Comparison of ENCODE assay signal across 13 mouse cellular contexts in the genomic region with DNA sequence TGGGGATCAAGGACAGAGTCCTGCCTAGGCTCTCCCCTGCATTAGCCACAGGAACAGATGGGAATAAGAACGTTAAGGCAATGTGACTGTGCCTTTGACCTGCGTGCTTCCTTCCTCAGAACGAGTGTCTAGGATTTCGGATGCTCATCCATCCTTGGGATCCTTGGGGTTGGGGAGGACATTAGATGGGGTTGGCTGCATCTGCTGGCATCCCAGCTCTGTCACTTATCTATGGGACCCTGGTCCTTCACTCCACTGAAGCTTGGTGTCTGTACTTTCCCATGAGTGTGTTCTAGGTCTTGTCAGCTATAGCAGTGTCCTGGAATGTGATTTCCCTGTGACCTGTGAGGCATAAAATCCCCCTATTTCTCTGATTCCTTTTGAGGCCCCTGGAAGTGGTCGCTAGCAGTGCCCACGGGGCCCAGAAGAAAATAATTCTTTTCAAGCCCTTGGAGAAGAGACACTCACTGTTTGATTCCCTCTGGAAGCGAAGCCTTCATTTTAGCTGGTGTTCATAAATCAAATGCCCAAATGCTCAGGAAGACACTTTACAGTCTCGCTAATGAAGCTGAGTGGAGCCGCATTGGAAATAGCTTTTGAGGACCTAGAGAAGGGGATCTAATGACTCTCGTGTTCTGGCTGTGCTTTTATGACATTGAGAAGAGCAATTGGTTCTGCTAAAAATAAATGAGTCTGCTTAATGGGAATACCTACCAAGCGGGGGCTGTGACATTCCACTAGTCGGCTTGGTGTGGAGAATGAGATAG. TPM values are rescaled to one million over a fixed set of nuclear protein-coding genes. Genes with fewer than 3 reads are reported as not detected.
DNase-seq lines count a peak whose midpoint lies in the region; ATAC-seq and TF ChIP-seq lines count a peak whose summit lies in the region.
"Had no signal": no experiment of that assay in that cellular context is flagged by ENCODE, and none has a peak within 500 bp of the region (broad histone marks: within the 10 kb centered on the region; RNA-seq: fewer than 3 reads in every experiment).

No protein-coding gene starts in this region.

- WGBS in hindbrain, embryonic 11.5 days: 67% methylated on average over 12 of the region's 12 CpGs
- WGBS in hindbrain, embryonic 10.5 days: 77% methylated on average over 12 of the region's 12 CpGs
- 66% methylated on average over 12 of the region's 12 CpGs for WGBS in midbrain, embryonic 13.5 days

- TF ChIP-seq CTCF in brain, embryonic 14.5 days (IDR thresholded peaks at IDR 0.05; ENCODE audit: borderline replicate concordance, extremely low read depth, insufficient read depth, insufficient read length): no peak

- H3K27me3 ChIP-seq in hindbrain, embryonic 11.5 days (ENCODE audit: control insufficient read depth, insufficient read depth, low read length): no peaks in the 10 kb centered on the region
- no peaks in the 10 kb centered on the region for H3K27me3 ChIP-seq in hindbrain, embryonic 10.5 days (ENCODE audit: insufficient read depth, poor library complexity, severe bottlenecking)
- no peaks in the 10 kb centered on the region for H3K27me3 ChIP-seq in midbrain, embryonic 13.5 days

- no peak for TF ChIP-seq POLR2A in brain, embryonic 14.5 days (IDR thresholded peaks at IDR 0.05; ENCODE audit: borderline replicate concordance, extremely low read depth, insufficient read depth, insufficient read length, poor library complexity, severe bottlenecking)

- no peak overlapping the region for H3K4me2 ChIP-seq in hindbrain, embryonic 11.5 days (replicated peaks; ENCODE audit: low read depth, low read length)
- H3K4me2 ChIP-seq in midbrain, embryonic 13.5 days (replicated peaks): no peak overlapping the region

- no peak overlapping the region for H3K9ac ChIP-seq in hindbrain, embryonic 11.5 days (ENCODE audit: low read depth, low read length)
- H3K9ac ChIP-seq in midbrain, embryonic 13.5 days (replicated peaks): no peak overlapping the region

- no peak for ATAC-seq in hindbrain, embryonic 11.5 days (ENCODE audit: low FRiP score)
- no peak for ATAC-seq in midbrain, embryonic 13.5 days
- ATAC-seq: intestine, embryonic 16.5 days; lung, postnatal 0 days had no signal

- no peaks in the 10 kb centered on the region for H3K9me3 ChIP-seq in hindbrain, embryonic 11.5 days (ENCODE audit: control insufficient read depth, low read length)
- no peaks in the 10 kb centered on the region for H3K9me3 ChIP-seq in hindbrain, embryonic 10.5 days
- no peaks in the 10 kb centered on the region for H3K9me3 ChIP-seq in midbrain, embryonic 13.5 days

- H3K4me3 ChIP-seq in hindbrain, embryonic 11.5 days (ENCODE audit: low read depth, low read length): no peak overlapping the region
- H3K4me3 ChIP-seq in hindbrain, embryonic 10.5 days: no peak overlapping the region
- H3K4me3 ChIP-seq in midbrain, embryonic 13.5 days (replicated peaks): no peak overlapping the region

- H3K27ac ChIP-seq in hindbrain, embryonic 11.5 days (ENCODE audit: low read depth, low read length): 0 out of 2 replicates have a peak overlapping the region, but pooled peaks have one; percentile 31
- H3K27ac ChIP-seq in hindbrain, embryonic 10.5 days: no peak overlapping the region
- peak overlapping the region; percentile 42 for H3K27ac ChIP-seq in midbrain, embryonic 13.5 days

- DNase-seq in embryo, embryonic 10 days (ENCODE audit: low spot score): peak; percentile 9
- DNase-seq in embryo, embryonic 11 days: no peak
- no peak for DNase-seq in hindbrain, embryonic 11.5 days (ENCODE audit: low spot score)
- DNase-seq in hindbrain, embryonic 10.5 days (ENCODE audit: low spot score): no peak
- peak; percentile 43 for DNase-seq in brain, embryonic 14.5 days (ENCODE audit: low read depth)
- no peak for DNase-seq in gastrocnemius, adult 8-10 months (ENCODE audit: low spot score in 2 of 2)
- no peak for DNase-seq in T-cell, adult 2 months (ENCODE audit: low spot score)
- DNase-seq: adrenal gland, postnatal 36 days; cerebellum, adult 18-20 months; gastrocnemius, postnatal 14 days had no signal

- no peaks in the 10 kb centered on the region for H3K36me3 ChIP-seq in hindbrain, embryonic 11.5 days (ENCODE audit: control insufficient read depth, insufficient read depth, low read length)
- H3K36me3 ChIP-seq in hindbrain, embryonic 10.5 days: no peaks in the 10 kb centered on the region
- H3K36me3 ChIP-seq in midbrain, embryonic 13.5 days: no peaks in the 10 kb centered on the region

- H3K4me1 ChIP-seq in hindbrain, embryonic 11.5 days (replicated peaks; ENCODE audit: control insufficient read depth, insufficient read depth, low read length): no peaks in the 10 kb centered on the region; the same call in 1 of the 2 replicates
- H3K4me1 ChIP-seq in hindbrain, embryonic 10.5 days (replicated peaks): peaks cover 18% of the 10 kb centered on the region
- peaks cover 8% of the 10 kb centered on the region; the same call in 1 of the 2 replicates for H3K4me1 ChIP-seq in midbrain, embryonic 13.5 days (replicated peaks)

RNA-seq across cellular contexts. Expression of gene Cd5, which starts 30.8 kb away (rescaled TPM):
- not detected in 2 replicates for polyA plus RNA-seq in hindbrain, embryonic 11.5 days (2014; fragmentation: Nextera tagmentation; extraction: Ambion mirVana)
- 0.14 and 0.18 TPM in 2 replicates for polyA plus RNA-seq in hindbrain, embryonic 10.5 days (2016; fragmentation: Nextera tagmentation; extraction: Ambion mirVana)
- 0.16 and 0.20 TPM in 2 replicates for polyA plus RNA-seq in brain, embryonic 14.5 days (2012; rRNA removed)
- polyA plus RNA-seq in midbrain, embryonic 13.5 days (2015; fragmentation: Nextera tagmentation; extraction: Ambion mirVana): 0.24 TPM in 2 replicates
- under 1 TPM in 1 of 4 experiments, not detected in 3; 0.27 TPM for total RNA-seq in gastrocnemius, adult 8-10 months (2022)
- total RNA-seq: gastrocnemius, postnatal 14 days had no signal
- polyA plus RNA-seq: intestine, embryonic 16.5 days had no signal

Comparison
In these comparisons a context has a peak if more than half of its experiments do, and no peak if none do; other contexts are left out.
1. DNase-seq: peak in embryo, embryonic 10 days (single experiment) and brain, embryonic 14.5 days (single experiment); none in embryo, embryonic 11 days (single experiment), hindbrain, embryonic 11.5 days (single experiment), hindbrain, embryonic 10.5 days (single experiment), gastrocnemius, adult 8-10 months (0 of 2) and T-cell, adult 2 months (single experiment).